Mouse (Mus musculus): Measurements from ENCODE around the gene Txnrd1. TPM values are rescaled to one million over a fixed set of nuclear protein-coding genes. Genes with fewer than 3 reads are reported as not detected.

Txnrd1 gene
- polyA plus RNA-seq, 1 experiment, result 62.1 TPM

DNA sequence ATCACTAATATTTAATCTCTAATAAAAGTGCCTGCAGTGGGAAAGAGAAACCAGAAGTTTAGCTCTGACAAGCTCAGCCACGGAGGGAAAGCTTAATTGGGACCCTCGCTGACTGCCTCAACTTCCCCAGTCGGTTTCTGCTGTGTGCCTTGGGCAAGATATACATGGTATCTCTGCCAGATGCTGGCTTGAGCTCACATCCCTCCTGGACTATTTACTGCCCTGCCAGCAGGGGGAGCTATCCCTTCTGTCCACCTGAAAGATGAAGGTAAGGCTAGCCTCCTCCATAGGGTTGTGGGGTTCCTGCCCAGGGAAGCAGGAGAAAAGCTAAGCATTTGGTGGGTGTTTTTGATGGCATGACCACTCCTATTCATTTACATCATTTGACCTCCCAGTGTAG, 76.4 kb downstream of the Txnrd1 start:
- H3K4me1 ChIP-seq (ENCODE audit: control insufficient read depth, insufficient read depth, low read length), result no peaks in the 10 kb centered on the region
- H3K27ac ChIP-seq (ENCODE audit: insufficient read depth, low read depth, low read length), result no peak overlapping the region
- H3K27me3 ChIP-seq (replicated peaks; ENCODE audit: control insufficient read depth, insufficient read depth, low read length), result no peaks in the 10 kb centered on the region
- DNase-seq, result peak; percentile 24
- WGBS, result 74% methylated on average over 3 of the region's 3 CpGs
- H3K36me3 ChIP-seq (ENCODE audit: control insufficient read depth, insufficient read depth, low read length), result no peaks in the 10 kb centered on the region
- no peak for TF ChIP-seq POLR2A (IDR thresholded peaks at IDR 0.05; ENCODE audit: low read depth, low read length)
- TF ChIP-seq CTCF (conservative IDR thresholded peaks at IDR 0.05; ENCODE audit: insufficient read depth, insufficient read length, low read depth, low read length), result peak; percentile 66
- no peak overlapping the region for H3K4me3 ChIP-seq (ENCODE audit: insufficient read depth, low read depth, low read length)

GRCm38 (mm10) chr10:82913238-82913637, 79.5 kb downstream of the Txnrd1 start:
- Histone ChIP-seq H3K4me3 (ENCODE audit: insufficient read depth, low read depth, low read length) (no peak overlapping the region), H3K4me1 (ENCODE audit: control insufficient read depth, insufficient read depth, low read length) (no peaks in the 10 kb centered on the region), H3K27ac (ENCODE audit: insufficient read depth, low read depth, low read length) (no peak overlapping the region), H3K36me3 (ENCODE audit: control insufficient read depth, insufficient read depth, low read length) (no peaks in the 10 kb centered on the region), H3K27me3 (replicated peaks; ENCODE audit: control insufficient read depth, insufficient read depth, low read length) (no peaks in the 10 kb centered on the region)
- TF ChIP-seq POLR2A (IDR thresholded peaks at IDR 0.05; ENCODE audit: low read depth, low read length) (no peak), CTCF (conservative IDR thresholded peaks at IDR 0.05; ENCODE audit: insufficient read depth, insufficient read length, low read depth, low read length) (no peak)
- DNase-seq, result no peak
- WGBS, result 62% methylated on average over 4 of the region's 4 CpGs

- 90% methylated on average over 6 of the region's 6 CpGs for WGBS
- no peak for DNase-seq
- no peaks in the 10 kb centered on the region for H3K36me3 ChIP-seq (ENCODE audit: control insufficient read depth, insufficient read depth, low read length)
- no peak overlapping the region for H3K27ac ChIP-seq (ENCODE audit: insufficient read depth, low read depth, low read length)
- H3K27me3 ChIP-seq (replicated peaks; ENCODE audit: control insufficient read depth, insufficient read depth, low read length), result no peaks in the 10 kb centered on the region
- no peak for TF ChIP-seq POLR2A (IDR thresholded peaks at IDR 0.05; ENCODE audit: low read depth, low read length)
- H3K4me1 ChIP-seq (ENCODE audit: control insufficient read depth, insufficient read depth, low read length), result no peaks in the 10 kb centered on the region
- no peak overlapping the region for H3K4me3 ChIP-seq (ENCODE audit: insufficient read depth, low read depth, low read length)
These were observed 80.0 kb downstream of the Txnrd1 start for GRCm38 (mm10) chr10:82913772-82914171.

- H3K27me3 ChIP-seq (replicated peaks; ENCODE audit: control insufficient read depth, insufficient read depth, low read length), result no peaks in the 10 kb centered on the region
- TF ChIP-seq POLR2A (IDR thresholded peaks at IDR 0.05; ENCODE audit: low read depth, low read length) (no peak), CTCF (conservative IDR thresholded peaks at IDR 0.05; ENCODE audit: insufficient read depth, insufficient read length, low read depth, low read length) (no peak)
These were observed 84.9 kb downstream of the Txnrd1 start for GRCm38 (mm10) chr10:82918675-82919074.

DNA sequence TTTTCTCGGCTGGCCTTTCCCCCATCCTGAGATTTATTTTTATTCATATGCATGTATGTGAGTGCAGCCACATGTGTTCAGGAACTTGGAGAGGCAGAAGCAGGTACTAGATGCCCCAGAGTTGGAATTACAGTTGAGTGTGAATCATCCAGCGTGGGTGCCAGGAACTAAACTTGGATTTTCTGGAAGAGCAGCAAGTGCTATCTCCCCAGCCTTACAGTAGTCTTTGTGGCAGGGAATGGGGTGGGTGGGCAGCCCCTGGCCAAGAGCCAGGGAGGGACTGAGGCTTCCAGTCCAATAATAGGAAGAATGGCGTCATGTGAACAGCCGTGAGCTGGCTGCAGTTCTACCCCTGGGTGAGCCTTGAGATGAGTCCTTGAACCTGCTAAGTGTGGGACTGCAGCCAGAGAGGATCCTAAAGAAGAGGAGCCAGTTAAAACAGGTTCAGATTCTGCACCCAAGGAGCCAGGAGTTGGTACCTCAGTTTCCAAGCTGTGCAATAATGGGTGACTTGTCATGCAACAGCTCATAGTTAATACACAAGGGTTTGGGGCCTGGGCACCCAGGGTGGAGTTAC, 85.7 kb downstream of the Txnrd1 start:
- H3K4me1 ChIP-seq (ENCODE audit: control insufficient read depth, insufficient read depth, low read length), result no peaks in the 10 kb centered on the region
- H3K36me3 ChIP-seq (ENCODE audit: control insufficient read depth, insufficient read depth, low read length), result no peaks in the 10 kb centered on the region
- no peak overlapping the region for H3K27ac ChIP-seq (ENCODE audit: insufficient read depth, low read depth, low read length)
- TF ChIP-seq POLR2A (IDR thresholded peaks at IDR 0.05; ENCODE audit: low read depth, low read length) (no peak), CTCF (conservative IDR thresholded peaks at IDR 0.05; ENCODE audit: insufficient read depth, insufficient read length, low read depth, low read length) (no peak)
- H3K4me3 ChIP-seq (ENCODE audit: insufficient read depth, low read depth, low read length), result no peak overlapping the region
- DNase-seq, result no peak
- H3K27me3 ChIP-seq (replicated peaks; ENCODE audit: control insufficient read depth, insufficient read depth, low read length), result no peaks in the 10 kb centered on the region
- WGBS, result 97% methylated on average over 4 of the region's 4 CpGs

More at GRCm38 (mm10) chr10:82918675-82919074, 84.9 kb downstream of the Txnrd1 start:
- H3K4me1 ChIP-seq (ENCODE audit: control insufficient read depth, insufficient read depth, low read length), result no peaks in the 10 kb centered on the region
- 68% methylated on average over 2 of the region's 2 CpGs for WGBS
- no peak for DNase-seq
- no peaks in the 10 kb centered on the region for H3K36me3 ChIP-seq (ENCODE audit: control insufficient read depth, insufficient read depth, low read length)
- H3K27ac ChIP-seq (ENCODE audit: insufficient read depth, low read depth, low read length), result no peak overlapping the region
- H3K4me3 ChIP-seq (ENCODE audit: insufficient read depth, low read depth, low read length), result no peak overlapping the region

- no peaks in the 10 kb centered on the region for H3K36me3 ChIP-seq (ENCODE audit: control insufficient read depth, insufficient read depth, low read length)
- no peak for TF ChIP-seq CTCF (conservative IDR thresholded peaks at IDR 0.05; ENCODE audit: insufficient read depth, insufficient read length, low read depth, low read length)
- no peak for TF ChIP-seq POLR2A (IDR thresholded peaks at IDR 0.05; ENCODE audit: low read depth, low read length)
- H3K27ac ChIP-seq (ENCODE audit: insufficient read depth, low read depth, low read length), result no peak overlapping the region
- 63% methylated on average over 3 of the region's 3 CpGs for WGBS
- H3K4me3 ChIP-seq (ENCODE audit: insufficient read depth, low read depth, low read length), result no peak overlapping the region
- H3K27me3 ChIP-seq (replicated peaks; ENCODE audit: control insufficient read depth, insufficient read depth, low read length), result no peaks in the 10 kb centered on the region
- no peak for DNase-seq
- no peaks in the 10 kb centered on the region for H3K4me1 ChIP-seq (ENCODE audit: control insufficient read depth, insufficient read depth, low read length)
These were observed 89.8 kb downstream of the Txnrd1 start for GRCm38 (mm10) chr10:82923547-82923946.

DNA sequence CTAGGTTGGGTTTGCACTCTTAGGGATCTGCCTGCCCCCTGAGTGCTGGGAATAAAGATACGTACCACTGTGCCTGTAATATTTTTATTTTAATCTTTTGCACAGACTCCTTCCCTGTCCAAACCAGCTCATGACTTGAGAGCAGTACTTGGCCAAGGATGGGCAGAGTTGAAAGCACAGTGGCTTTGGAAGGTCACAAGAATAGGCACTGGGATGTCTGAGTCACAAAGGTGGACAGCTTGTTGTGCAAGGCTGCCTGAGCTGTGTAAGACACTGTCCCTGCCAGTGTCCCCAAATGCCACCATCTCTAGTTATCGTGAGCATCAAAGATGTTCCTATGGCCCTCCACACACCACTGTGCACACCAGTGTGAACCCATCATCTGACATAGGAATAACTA, 91.0 kb downstream of the Txnrd1 start:
- 95% methylated on average over 2 of the region's 2 CpGs for WGBS
- Histone ChIP-seq H3K27me3 (replicated peaks; ENCODE audit: control insufficient read depth, insufficient read depth, low read length) (no peaks in the 10 kb centered on the region), H3K27ac (ENCODE audit: insufficient read depth, low read depth, low read length) (no peak overlapping the region), H3K36me3 (ENCODE audit: control insufficient read depth, insufficient read depth, low read length) (no peaks in the 10 kb centered on the region), H3K4me3 (ENCODE audit: insufficient read depth, low read depth, low read length) (no peak overlapping the region), H3K4me1 (ENCODE audit: control insufficient read depth, insufficient read depth, low read length) (no peaks in the 10 kb centered on the region)
- DNase-seq, result no peak
- TF ChIP-seq CTCF (conservative IDR thresholded peaks at IDR 0.05; ENCODE audit: insufficient read depth, insufficient read length, low read depth, low read length) (no peak), POLR2A (IDR thresholded peaks at IDR 0.05; ENCODE audit: low read depth, low read length) (no peak)
